Mouse (Mus musculus) olfactory bulb, adult 2 months (tissue): Measurements from ENCODE around the gene Man1a.

ENCODE experiments used
- CTCF ChIP-seq: fragments of 200-500 bp; IDR thresholded peaks from 2 replicates; pipeline ENCODE4 v1.5.1; 2012; ENCODE audit warnings: low read depth, mild to moderate bottlenecking, low read length, moderate library complexity; ENCODE audit not compliant: insufficient read depth
- POLR2A ChIP-seq: fragments of 200-500 bp; IDR thresholded peaks from 2 replicates; pipeline ENCODE4 v1.6.1; 2012; ENCODE audit warnings: mild to moderate bottlenecking, low read depth, low read length, moderate library complexity; ENCODE audit not compliant: insufficient read depth

DNA sequence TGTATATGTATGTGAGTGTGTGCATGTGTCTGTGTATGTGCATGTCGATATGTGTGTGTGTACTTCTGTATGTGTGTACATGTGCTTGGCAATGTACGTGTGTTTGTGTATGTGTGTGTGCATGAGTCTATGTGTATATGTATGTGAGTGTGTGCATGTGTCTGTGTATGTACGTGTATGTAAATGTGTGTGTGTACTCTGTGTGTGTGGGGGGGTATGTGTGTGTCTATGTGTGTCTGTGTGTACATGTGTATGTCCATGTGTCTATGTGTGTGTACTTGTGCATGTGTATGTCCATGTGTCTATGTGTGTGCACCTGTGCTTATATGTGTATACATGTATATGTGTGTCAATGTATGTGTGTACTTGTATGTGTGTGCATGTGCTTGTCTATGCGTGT, 15.2 kb downstream of the Man1a start:
- TF ChIP-seq CTCF (no peak), POLR2A (no peak)
